Mouse (Mus musculus): ENCODE measurements around the gene P2ry12. TPM values are rescaled to one million over a fixed set of nuclear protein-coding genes. Genes with fewer than 3 reads are reported as not detected.

P2ry12 gene
- total and polyA plus RNA-seq, 2 experiments = 1.7 to 2.3 TPM

GRCm38 (mm10) chr3:59194099-59194498 lies 68.6 kb downstream of the P2ry12 start:
- no peaks in the 10 kb centered on the region for H3K36me3 ChIP-seq (ENCODE audit: control insufficient read depth, insufficient read depth, low read length)
- no peaks in the 10 kb centered on the region for H3K27me3 ChIP-seq (ENCODE audit: control insufficient read depth, insufficient read depth, low read length)
- H3K4me3 ChIP-seq (ENCODE audit: insufficient read depth, low read depth, low read length) = no peak overlapping the region
- TF ChIP-seq POLR2A (IDR thresholded peaks at IDR 0.05; ENCODE audit: extremely low read depth, insufficient read depth, low read length) (no peak), CTCF (IDR thresholded peaks at IDR 0.05; ENCODE audit: low read depth, low read length) (no peak)
- H3K27ac ChIP-seq (replicated peaks; ENCODE audit: insufficient read depth, low read depth, low read length) = no peak overlapping the region
- no peak overlapping the region for H3K9ac ChIP-seq (ENCODE audit: low read depth, low read length)
- 93% methylated on average over 7 of the region's 7 CpGs for WGBS
- no peaks in the 10 kb centered on the region for H3K79me2 ChIP-seq (ENCODE audit: control insufficient read depth, insufficient read depth, low read length)
- no peaks in the 10 kb centered on the region for H3K4me1 ChIP-seq (ENCODE audit: control insufficient read depth, insufficient read depth, low read length)
- no peak for DNase-seq (ENCODE audit: extremely low read depth, low read depth, low spot score)

- TF ChIP-seq CTCF (IDR thresholded peaks at IDR 0.05; ENCODE audit: low read depth, low read length) (no peak), POLR2A (IDR thresholded peaks at IDR 0.05; ENCODE audit: extremely low read depth, insufficient read depth, low read length) (no peak)
- 97% methylated on average over 6 of the region's 6 CpGs for WGBS
These were observed 71.0 kb downstream of the P2ry12 start for GRCm38 (mm10) chr3:59191674-59192073.

GRCm38 (mm10) chr3:59187336-59187735 lies 75.3 kb downstream of the P2ry12 start:
- no peaks in the 10 kb centered on the region for H3K79me2 ChIP-seq (ENCODE audit: control insufficient read depth, insufficient read depth, low read length)
- H3K4me3 ChIP-seq (ENCODE audit: insufficient read depth, low read depth, low read length) = no peak overlapping the region
- H3K27me3 ChIP-seq (ENCODE audit: control insufficient read depth, insufficient read depth, low read length) = no peaks in the 10 kb centered on the region
- H3K9ac ChIP-seq (ENCODE audit: low read depth, low read length) = no peak overlapping the region
- TF ChIP-seq POLR2A (IDR thresholded peaks at IDR 0.05; ENCODE audit: extremely low read depth, insufficient read depth, low read length) = no peak
- TF ChIP-seq CTCF (IDR thresholded peaks at IDR 0.05; ENCODE audit: low read depth, low read length) = no peak
- no peaks in the 10 kb centered on the region; the same call in 1 of the 2 replicates for H3K4me1 ChIP-seq (ENCODE audit: control insufficient read depth, insufficient read depth, low read length)
- WGBS = 92% methylated on average over 4 of the region's 4 CpGs
- DNase-seq (ENCODE audit: extremely low read depth, low read depth, low spot score) = no peak
- H3K36me3 ChIP-seq (ENCODE audit: control insufficient read depth, insufficient read depth, low read length) = no peaks in the 10 kb centered on the region
- H3K27ac ChIP-seq (replicated peaks; ENCODE audit: insufficient read depth, low read depth, low read length) = no peak overlapping the region

More at GRCm38 (mm10) chr3:59191674-59192073, 71.0 kb downstream of the P2ry12 start:
- Histone ChIP-seq H3K36me3 (ENCODE audit: control insufficient read depth, insufficient read depth, low read length) (no peaks in the 10 kb centered on the region), H3K27me3 (ENCODE audit: control insufficient read depth, insufficient read depth, low read length) (no peaks in the 10 kb centered on the region), H3K4me3 (ENCODE audit: insufficient read depth, low read depth, low read length) (no peak overlapping the region), H3K27ac (replicated peaks; ENCODE audit: insufficient read depth, low read depth, low read length) (no peak overlapping the region), H3K4me1 (ENCODE audit: control insufficient read depth, insufficient read depth, low read length) (no peaks in the 10 kb centered on the region), H3K9ac (ENCODE audit: low read depth, low read length) (no peak overlapping the region), H3K79me2 (ENCODE audit: control insufficient read depth, insufficient read depth, low read length) (no peaks in the 10 kb centered on the region)
- DNase-seq (ENCODE audit: extremely low read depth, low read depth, low spot score) = no peak

GRCm38 (mm10) chr3:59185662-59186061 lies 77.0 kb downstream of the P2ry12 start:
- TF ChIP-seq CTCF (IDR thresholded peaks at IDR 0.05; ENCODE audit: low read depth, low read length) = no peak
- TF ChIP-seq POLR2A (IDR thresholded peaks at IDR 0.05; ENCODE audit: extremely low read depth, insufficient read depth, low read length) = no peak
- Histone ChIP-seq H3K4me1 (ENCODE audit: control insufficient read depth, insufficient read depth, low read length) (no peaks in the 10 kb centered on the region; the same call in 1 of the 2 replicates), H3K4me3 (ENCODE audit: insufficient read depth, low read depth, low read length) (no peak overlapping the region), H3K36me3 (ENCODE audit: control insufficient read depth, insufficient read depth, low read length) (no peaks in the 10 kb centered on the region), H3K27ac (replicated peaks; ENCODE audit: insufficient read depth, low read depth, low read length) (no peak overlapping the region), H3K79me2 (ENCODE audit: control insufficient read depth, insufficient read depth, low read length) (no peaks in the 10 kb centered on the region), H3K9ac (ENCODE audit: low read depth, low read length) (no peak overlapping the region), H3K27me3 (ENCODE audit: control insufficient read depth, insufficient read depth, low read length) (no peaks in the 10 kb centered on the region)
- DNase-seq (ENCODE audit: extremely low read depth, low read depth, low spot score) = no peak
- 76% methylated on average over 4 of the region's 4 CpGs for WGBS

GRCm38 (mm10) chr3:59182129-59182528 lies 80.5 kb downstream of the P2ry12 start:
- no peak overlapping the region for H3K27ac ChIP-seq (replicated peaks; ENCODE audit: insufficient read depth, low read depth, low read length)
- no peak for DNase-seq (ENCODE audit: extremely low read depth, low read depth, low spot score)
- H3K27me3 ChIP-seq (ENCODE audit: control insufficient read depth, insufficient read depth, low read length) = no peaks in the 10 kb centered on the region
- peaks cover 4% of the 10 kb centered on the region for H3K4me1 ChIP-seq (ENCODE audit: control insufficient read depth, insufficient read depth, low read length)
- H3K9ac ChIP-seq (ENCODE audit: low read depth, low read length) = no peak overlapping the region
- no peak for TF ChIP-seq POLR2A (IDR thresholded peaks at IDR 0.05; ENCODE audit: extremely low read depth, insufficient read depth, low read length)
- H3K4me3 ChIP-seq (ENCODE audit: insufficient read depth, low read depth, low read length) = no peak overlapping the region
- no peaks in the 10 kb centered on the region for H3K36me3 ChIP-seq (ENCODE audit: control insufficient read depth, insufficient read depth, low read length)
- no peaks in the 10 kb centered on the region for H3K79me2 ChIP-seq (ENCODE audit: control insufficient read depth, insufficient read depth, low read length)

- H3K27me3 ChIP-seq (ENCODE audit: control insufficient read depth, insufficient read depth, low read length) = no peaks in the 10 kb centered on the region
- no peak for DNase-seq (ENCODE audit: extremely low read depth, low read depth, low spot score)
- 80% methylated on average over 5 of the region's 5 CpGs for WGBS
- TF ChIP-seq CTCF (IDR thresholded peaks at IDR 0.05; ENCODE audit: low read depth, low read length) (no peak), POLR2A (IDR thresholded peaks at IDR 0.05; ENCODE audit: extremely low read depth, insufficient read depth, low read length) (no peak)
- H3K4me1 ChIP-seq (ENCODE audit: control insufficient read depth, insufficient read depth, low read length) = peaks cover 4% of the 10 kb centered on the region
- no peak overlapping the region for H3K9ac ChIP-seq (ENCODE audit: low read depth, low read length)
- no peak overlapping the region for H3K4me3 ChIP-seq (ENCODE audit: insufficient read depth, low read depth, low read length)
- no peaks in the 10 kb centered on the region for H3K79me2 ChIP-seq (ENCODE audit: control insufficient read depth, insufficient read depth, low read length)
- no peak overlapping the region for H3K27ac ChIP-seq (replicated peaks; ENCODE audit: insufficient read depth, low read depth, low read length)
- no peaks in the 10 kb centered on the region for H3K36me3 ChIP-seq (ENCODE audit: control insufficient read depth, insufficient read depth, low read length)
These were observed 81.5 kb downstream of the P2ry12 start for GRCm38 (mm10) chr3:59181134-59181533.
